Mouse (Mus musculus): ENCODE measurements at regions not wholly inside any gene's neighbourhood (a gene's known extent, or its start where the extent isn't known, plus 50 kb on each side); places are given as distances from the start of the nearest gene placed in this dataset.
"Not testable (repeated sequence)": the region's sequence is repeated elsewhere in the genome, so short reads cannot be mapped to it uniquely, and the experiment has no call there.

DNA sequence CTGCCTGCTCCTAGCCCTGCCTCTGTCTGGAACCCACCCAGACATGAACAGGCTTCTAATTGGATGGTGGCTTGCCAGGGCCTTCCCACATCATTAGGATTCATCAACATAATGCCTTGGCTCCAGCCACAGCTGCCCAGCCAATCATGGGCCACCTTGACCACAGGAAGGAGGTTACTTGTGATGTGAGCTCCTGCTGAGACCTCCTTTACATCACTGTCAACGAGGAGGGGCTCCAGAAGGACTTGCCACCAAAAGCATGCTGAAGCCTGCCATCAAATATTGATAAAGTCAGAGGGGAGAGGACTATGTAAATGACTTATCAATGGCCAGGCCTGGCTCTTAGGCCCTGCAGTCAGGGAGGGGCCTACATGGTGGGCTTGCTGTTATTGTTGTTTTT, 175.6 kb downstream of the Map1s start:
- DNase-seq = not testable (repeated sequence)

DNA sequence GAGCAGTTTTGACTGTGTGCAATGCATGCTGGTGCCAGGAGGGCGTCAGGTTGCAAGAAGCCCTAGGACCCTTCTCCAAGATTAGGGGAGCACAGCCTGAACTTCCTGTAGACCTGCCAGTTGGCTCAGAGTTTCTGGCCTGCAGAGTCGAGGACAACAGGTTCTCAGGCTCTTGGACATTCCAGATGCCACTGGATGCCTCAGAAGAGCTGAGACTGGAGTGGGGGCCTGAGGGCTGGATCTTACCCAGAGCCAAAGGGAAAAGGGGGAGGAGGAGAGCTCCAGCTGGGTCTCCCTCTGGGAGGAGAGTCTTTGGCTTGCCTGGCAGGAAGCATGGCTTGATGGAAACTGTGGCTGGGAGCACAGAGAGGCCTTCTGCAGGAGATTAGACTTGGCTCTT, 145.4 kb upstream of the Myo9b start:
- DNase-seq = peak; percentile 16 to 72

DNA sequence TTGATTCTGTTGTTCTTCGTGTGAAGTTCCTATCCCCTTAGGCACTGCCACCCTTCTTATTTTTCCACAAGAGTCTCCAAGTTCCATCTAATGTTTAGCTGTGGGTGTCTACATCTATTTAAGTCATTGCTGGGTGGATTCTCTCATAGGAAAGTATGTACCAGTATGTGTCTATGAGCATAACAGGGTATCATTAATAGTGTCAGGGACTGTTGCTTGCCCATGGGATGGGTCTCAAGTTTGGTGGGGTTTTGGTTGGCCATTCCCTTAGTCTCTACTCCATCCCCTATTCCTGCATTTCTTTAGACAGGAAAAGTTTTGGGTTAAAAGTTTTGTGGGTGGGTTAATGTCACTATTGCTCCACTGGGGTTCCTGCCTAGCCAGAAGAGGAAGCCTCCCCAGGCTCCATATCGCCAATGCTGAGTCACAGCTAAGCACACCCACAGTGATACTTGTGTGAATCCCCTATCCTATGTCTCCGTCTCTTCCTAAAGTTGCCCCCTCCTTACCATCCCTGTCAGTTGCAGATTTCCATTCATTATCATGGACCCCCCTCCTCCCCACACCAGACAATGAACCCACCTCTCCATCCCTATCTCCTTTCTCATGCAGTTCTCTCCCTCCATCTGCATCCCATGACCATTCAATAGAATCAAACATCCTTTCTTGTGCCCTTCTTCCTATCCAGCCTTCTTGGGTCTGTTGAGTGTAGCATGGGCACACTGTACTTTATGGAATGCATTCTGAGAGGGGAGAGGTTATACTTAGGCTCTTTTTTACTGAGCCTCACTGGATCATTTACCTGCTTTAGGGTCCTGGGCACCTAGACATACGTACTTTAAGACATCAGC, 141.9 kb upstream of the Myo9b start:
- no peak for DNase-seq

GRCm38 (mm10) chr8:71131327-71132089, 141.0 kb upstream of the Myo9b start:
- no peak for DNase-seq

DNA sequence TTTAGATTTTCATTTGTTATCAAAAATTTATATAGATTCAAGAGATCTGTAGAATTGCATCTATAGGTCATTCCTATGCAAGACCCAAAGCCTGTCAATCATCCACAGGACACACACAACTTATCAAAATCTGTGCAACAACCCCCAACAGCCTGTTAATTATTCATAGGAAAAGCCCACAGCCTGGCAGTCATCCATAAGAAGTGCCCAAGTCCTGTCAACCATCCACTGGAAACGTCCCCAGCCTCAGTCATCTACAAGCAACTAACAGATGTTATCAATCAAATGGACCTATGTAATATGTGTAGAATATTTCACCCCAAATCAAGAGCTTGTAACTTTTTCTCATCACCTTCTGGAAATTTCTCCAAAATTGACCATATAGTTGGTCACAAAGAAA, 139.6 kb upstream of the Myo9b start:
- not testable (repeated sequence) for DNase-seq

DNA sequence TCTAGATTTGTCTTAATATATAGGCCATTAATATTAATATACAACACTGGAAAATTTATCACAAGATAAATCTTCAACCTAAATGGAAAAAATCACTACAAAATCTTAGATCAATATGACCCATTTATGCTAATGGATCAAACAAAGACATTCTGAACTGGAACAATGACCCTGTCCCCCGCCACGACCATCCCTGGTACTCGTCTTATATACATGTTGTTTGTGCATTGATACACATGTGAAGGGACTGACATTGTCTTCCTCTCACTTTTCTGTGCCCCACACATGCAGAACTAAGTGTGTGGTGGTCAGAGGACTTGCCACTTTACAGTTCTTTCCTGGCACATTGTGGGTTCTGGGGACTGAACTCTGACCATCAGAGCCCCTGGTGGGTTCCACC, 135.4 kb upstream of the Myo9b start:
- not testable (repeated sequence) for DNase-seq

DNA sequence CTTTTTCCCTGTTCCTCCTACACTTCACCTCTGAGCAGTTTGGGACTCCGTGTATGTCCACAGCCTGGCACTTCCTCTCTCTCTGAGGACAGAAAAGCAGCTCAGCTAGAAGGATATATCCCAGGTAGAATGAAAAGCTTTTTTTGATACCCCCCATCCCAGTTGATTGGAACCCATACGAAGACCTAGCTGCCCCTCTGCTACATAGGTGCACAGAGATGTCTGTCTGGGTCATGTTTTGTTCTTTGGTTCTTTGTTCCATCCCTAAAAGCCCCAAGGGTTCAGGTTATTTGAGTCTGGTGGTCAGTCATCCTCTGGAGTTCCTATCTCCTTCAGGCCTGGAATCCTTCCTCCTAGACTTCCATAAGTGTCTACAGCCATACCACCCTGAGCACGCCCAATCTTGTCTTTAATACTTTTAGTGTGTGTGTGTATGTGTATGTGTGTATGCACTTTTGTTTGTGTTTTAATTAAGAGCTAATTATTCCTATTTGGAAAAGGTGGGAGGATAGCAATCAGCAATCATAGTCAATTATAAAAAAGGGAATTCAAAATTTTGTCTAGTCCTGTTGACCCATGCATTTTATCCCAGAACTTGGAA, 130.0 kb upstream of the Myo9b start:
- DNase-seq = not testable (repeated sequence)

- not testable (repeated sequence) for DNase-seq
Measured at GRCm38 (mm10) chr8:71171478-71172210, 100.9 kb upstream of the Myo9b start.

GRCm38 (mm10) chr8:71192939-71193338, 79.6 kb upstream of the Myo9b start:
- not testable (repeated sequence) for DNase-seq

DNA sequence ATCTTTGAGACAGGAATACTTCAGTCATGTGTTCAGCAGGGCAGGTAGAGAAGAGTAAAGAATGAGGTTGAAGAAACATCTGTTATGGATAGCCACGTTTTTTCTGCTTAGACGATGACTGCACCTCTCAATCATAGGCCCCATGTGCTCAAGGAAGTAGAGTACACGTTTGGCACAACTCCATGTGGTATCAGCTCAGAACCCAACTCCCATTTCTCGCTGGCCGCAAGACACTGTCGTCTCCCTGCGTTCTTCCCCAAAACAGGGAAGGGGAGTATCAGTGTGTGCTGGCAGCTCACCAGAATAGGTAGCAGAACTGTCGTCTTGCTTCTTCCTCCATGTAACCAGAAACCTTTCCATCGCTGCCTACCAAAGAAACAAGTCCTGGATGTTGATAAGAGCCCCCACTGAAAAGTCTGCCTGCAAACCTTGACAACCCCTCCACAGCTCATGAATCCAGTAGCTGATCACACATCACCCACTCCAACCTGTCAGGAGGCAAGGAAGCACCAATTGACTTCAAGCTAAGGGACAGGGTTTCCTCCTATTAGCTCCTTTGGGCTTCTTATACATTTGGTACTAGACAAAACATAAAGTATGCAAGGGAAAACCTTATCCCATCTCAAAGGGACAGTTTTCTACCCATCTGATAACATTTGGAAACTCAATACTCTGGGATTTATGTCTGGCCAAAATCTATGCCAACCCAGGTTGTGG, 77.3 kb upstream of the Myo9b start:
- DNase-seq = not testable (repeated sequence)

Small RNA genes in the stretch of these regions (microRNA-seq; reads per million reads assigned to microRNA genes)
- gene Gm27628 = 0 reads per million in 2 experiments
